Mouse (Mus musculus) liver, embryonic 12.5 days (tissue): ENCODE measurements at regions not wholly inside any gene's neighbourhood (a gene's known extent, or its start where the extent isn't known, plus 50 kb on each side); places are given as distances from the start of the nearest gene placed in this dataset.

Experiments used
- ATAC-seq: fragments of 200-750 bp; cut with Nextera tagmentation; 2 replicates; pipeline ENCODE4 v1.8.0; 2017; ENCODE audit warnings: moderate number of reproducible peaks, mild to moderate bottlenecking, moderate library complexity
- H3K27ac ChIP-seq: fragments of 300-500 bp; sonication (generic); 2 replicates; pipeline ENCODE4 v1.5.1; 2016; ENCODE audit warnings: mild to moderate bottlenecking
- H3K27me3 ChIP-seq: fragments of 300-500 bp; sonication (generic); replicated peaks from 2 replicates; pipeline ENCODE4 v1.6.1; 2016; ENCODE audit warnings: mild to moderate bottlenecking, moderate library complexity
- H3K36me3 ChIP-seq: fragments of 300-500 bp; sonication (generic); 2 replicates; pipeline ENCODE4 v1.6.1; 2016; ENCODE audit warnings: mild to moderate bottlenecking, moderate library complexity
- H3K4me1 ChIP-seq: fragments of 300-500 bp; sonication (generic); 2 replicates; pipeline ENCODE4 v1.6.1; 2016
- H3K4me2 ChIP-seq: fragments of 300-500 bp; sonication (generic); 2 replicates; pipeline ENCODE4 v1.6.1; 2016; ENCODE audit warnings: mild to moderate bottlenecking, moderate library complexity
- H3K4me3 ChIP-seq: fragments of 300-500 bp; sonication (generic); 2 replicates; pipeline ENCODE4 v1.5.1; 2016; ENCODE audit warnings: mild to moderate bottlenecking, moderate library complexity
- H3K9ac ChIP-seq: fragments of 300-500 bp; sonication (generic); 2 replicates; pipeline ENCODE4 v1.6.1; 2016; ENCODE audit warnings: mild to moderate bottlenecking, moderate library complexity
- H3K9me3 ChIP-seq: fragments of 300-500 bp; sonication (generic); replicated peaks from 2 replicates; pipeline ENCODE4 v1.6.1; 2016; ENCODE audit warnings: mild to moderate bottlenecking, moderate library complexity
- WGBS: fragments of 180-500 bp; shearing (Covaris S2); methylation state at CpG from one replicate; pipeline ENCODE4 v1.1.7; 2016; ENCODE audit not compliant: insufficient replicate concordance; 5-methylcytosine and 5-hydroxymethylcytosine counted together

- Histone ChIP-seq H3K4me1 (no peaks in the 10 kb centered on the region), H3K27me3 (no peaks in the 10 kb centered on the region), H3K27ac (no peak overlapping the region), H3K9ac (no peak overlapping the region), H3K9me3 (no peaks in the 10 kb centered on the region), H3K4me3 (no peak overlapping the region), H3K36me3 (no peaks in the 10 kb centered on the region), H3K4me2 (no peak overlapping the region)
- 44% methylated on average over 3 of the region's 3 CpGs for WGBS
- ATAC-seq: no peak
Measured at GRCm38 (mm10) chr1:184530606-184531320, 201.7 kb downstream of the Hlx start.

- Histone ChIP-seq H3K36me3 (no peaks in the 10 kb centered on the region), H3K27ac (no peak overlapping the region), H3K27me3 (no peaks in the 10 kb centered on the region), H3K9ac (no peak overlapping the region), H3K9me3 (no peaks in the 10 kb centered on the region), H3K4me3 (no peak overlapping the region), H3K4me1 (no peaks in the 10 kb centered on the region), H3K4me2 (no peak overlapping the region)
- ATAC-seq: no peak
- WGBS: 75% methylated on average over 4 of the region's 4 CpGs
Measured at GRCm38 (mm10) chr1:184525740-184526139, 206.7 kb downstream of the Hlx start.

- WGBS: 83% methylated on average over 5 of the region's 5 CpGs
- no peak overlapping the region for H3K4me2 ChIP-seq
- no peak overlapping the region for H3K27ac ChIP-seq
- H3K4me3 ChIP-seq: no peak overlapping the region
- H3K9ac ChIP-seq: no peak overlapping the region
- H3K36me3 ChIP-seq: no peaks in the 10 kb centered on the region
- no peaks in the 10 kb centered on the region for H3K9me3 ChIP-seq
- ATAC-seq: no peak
- no peaks in the 10 kb centered on the region for H3K27me3 ChIP-seq
- H3K4me1 ChIP-seq: no peaks in the 10 kb centered on the region
Measured at GRCm38 (mm10) chr1:184519551-184519950, 212.9 kb downstream of the Hlx start.

GRCm38 (mm10) chr1:184504663-184505062 lies 227.8 kb downstream of the Hlx start:
- Histone ChIP-seq H3K36me3 (no peaks in the 10 kb centered on the region), H3K4me2 (no peak overlapping the region), H3K27ac (no peak overlapping the region), H3K27me3 (no peaks in the 10 kb centered on the region), H3K9me3 (peaks cover 4% of the 10 kb centered on the region; the same call in 1 of the 2 replicates), H3K4me3 (no peak overlapping the region), H3K9ac (no peak overlapping the region), H3K4me1 (no peaks in the 10 kb centered on the region)
- no peak for ATAC-seq
- 60% methylated on average over 4 of the region's 4 CpGs for WGBS

GRCm38 (mm10) chr1:184503827-184504355 lies 228.5 kb downstream of the Hlx start:
- H3K27me3 ChIP-seq: no peaks in the 10 kb centered on the region
- no peak for ATAC-seq
- WGBS: 65% methylated on average over 4 of the region's 4 CpGs

GRCm38 (mm10) chr1:184500702-184501101 lies 231.7 kb downstream of the Hlx start:
- whole genome bisulfite sequencing: 54% methylated on average over 5 of the region's 5 CpGs
- no peak for ATAC-seq
- Histone ChIP-seq H3K9me3 (peaks cover 4% of the 10 kb centered on the region; the same call in 1 of the 2 replicates), H3K27ac (no peak overlapping the region), H3K36me3 (no peaks in the 10 kb centered on the region), H3K4me2 (no peak overlapping the region), H3K27me3 (no peaks in the 10 kb centered on the region), H3K4me3 (no peak overlapping the region), H3K9ac (no peak overlapping the region), H3K4me1 (no peaks in the 10 kb centered on the region)

More at GRCm38 (mm10) chr1:184503827-184504355, 228.5 kb downstream of the Hlx start:
- Histone ChIP-seq H3K9me3 (peaks cover 4% of the 10 kb centered on the region; the same call in 1 of the 2 replicates), H3K4me1 (no peaks in the 10 kb centered on the region), H3K4me2 (no peak overlapping the region), H3K27ac (no peak overlapping the region), H3K4me3 (no peak overlapping the region), H3K9ac (no peak overlapping the region), H3K36me3 (no peaks in the 10 kb centered on the region)

- Histone ChIP-seq H3K4me1 (no peaks in the 10 kb centered on the region), H3K4me2 (no peak overlapping the region), H3K4me3 (no peak overlapping the region), H3K27ac (no peak overlapping the region), H3K9ac (no peak overlapping the region), H3K9me3 (peaks cover 4% of the 10 kb centered on the region; the same call in 1 of the 2 replicates), H3K36me3 (no peaks in the 10 kb centered on the region), H3K27me3 (no peaks in the 10 kb centered on the region)
- 62% methylated on average over 11 of the region's 11 CpGs for WGBS
- ATAC-seq: no peak
Measured at GRCm38 (mm10) chr1:184498909-184499525, 233.4 kb downstream of the Hlx start.

GRCm38 (mm10) chr1:184497007-184497406 lies 235.4 kb downstream of the Hlx start:
- Histone ChIP-seq H3K9ac (no peak overlapping the region), H3K4me3 (no peak overlapping the region), H3K4me1 (no peaks in the 10 kb centered on the region), H3K27me3 (no peaks in the 10 kb centered on the region), H3K27ac (no peak overlapping the region), H3K36me3 (no peaks in the 10 kb centered on the region), H3K4me2 (no peak overlapping the region), H3K9me3 (no peaks in the 10 kb centered on the region)
- 36% methylated on average over 1 of the region's 1 CpGs for WGBS
- ATAC-seq: no peak

GRCm38 (mm10) chr1:184493811-184494210 lies 238.6 kb downstream of the Hlx start:
- Histone ChIP-seq H3K27me3 (no peaks in the 10 kb centered on the region), H3K36me3 (no peaks in the 10 kb centered on the region), H3K9ac (no peak overlapping the region), H3K4me2 (no peak overlapping the region), H3K4me1 (no peaks in the 10 kb centered on the region), H3K9me3 (no peaks in the 10 kb centered on the region), H3K27ac (no peak overlapping the region), H3K4me3 (no peak overlapping the region)
- ATAC-seq: no peak
- 63% methylated on average over 8 of the region's 8 CpGs for WGBS

GRCm38 (mm10) chr1:184492115-184492514 lies 240.3 kb downstream of the Hlx start:
- H3K9ac ChIP-seq: no peak overlapping the region
- H3K4me2 ChIP-seq: no peak overlapping the region
- no peak overlapping the region for H3K27ac ChIP-seq
- no peaks in the 10 kb centered on the region for H3K36me3 ChIP-seq
- WGBS: 81% methylated on average over 3 of the region's 3 CpGs
- no peak for ATAC-seq
- H3K4me3 ChIP-seq: no peak overlapping the region
- no peaks in the 10 kb centered on the region for H3K4me1 ChIP-seq
- H3K9me3 ChIP-seq: no peaks in the 10 kb centered on the region
- no peaks in the 10 kb centered on the region for H3K27me3 ChIP-seq

- Histone ChIP-seq H3K9me3 (no peaks in the 10 kb centered on the region), H3K27ac (no peak overlapping the region), H3K9ac (no peak overlapping the region), H3K4me2 (no peak overlapping the region), H3K27me3 (no peaks in the 10 kb centered on the region), H3K4me3 (no peak overlapping the region), H3K4me1 (no peaks in the 10 kb centered on the region), H3K36me3 (no peaks in the 10 kb centered on the region)
- 46% methylated on average over 4 of the region's 4 CpGs for WGBS
- no peak for ATAC-seq
Measured at GRCm38 (mm10) chr1:184491252-184491651, 241.2 kb downstream of the Hlx start.

GRCm38 (mm10) chr1:184487409-184487808 lies 245.0 kb downstream of the Hlx start:
- Histone ChIP-seq H3K36me3 (no peaks in the 10 kb centered on the region), H3K4me1 (no peaks in the 10 kb centered on the region), H3K9ac (no peak overlapping the region), H3K27me3 (no peaks in the 10 kb centered on the region), H3K9me3 (no peaks in the 10 kb centered on the region), H3K27ac (no peak overlapping the region), H3K4me3 (no peak overlapping the region), H3K4me2 (no peak overlapping the region)
- 56% methylated on average over 6 of the region's 6 CpGs for WGBS
- no peak for ATAC-seq
